Mouse (Mus musculus) large intestine, adult 2 months (tissue): Measurements from ENCODE around the gene H1foo. TPM values are rescaled to one million over a fixed set of nuclear protein-coding genes. Genes with fewer than 3 reads are reported as not detected.

Experiments
- DNase-seq: peaks from one replicate; pipeline ENCODE4 v3.0.0-alpha.2; 2012; ENCODE audit warnings: low read depth, low spot score
- WGBS: fragments of 180-500 bp; shearing (Covaris S2); methylation state at CpG from one replicate; pipeline ENCODE4 v1.1.7; 2018; 5-methylcytosine and 5-hydroxymethylcytosine counted together
- polyA plus RNA-seq: library from polyadenylated mRNA; depleted of rRNA; stranded (reverse); fragments of >200 nt; gene quantifications from 2 replicates; pipeline ENCODE4 v1.2.3, GENCODE M21; 2012; rRNA removed

Gene H1foo
- polyA plus RNA-seq, 1 experiment = not detected

DNA sequence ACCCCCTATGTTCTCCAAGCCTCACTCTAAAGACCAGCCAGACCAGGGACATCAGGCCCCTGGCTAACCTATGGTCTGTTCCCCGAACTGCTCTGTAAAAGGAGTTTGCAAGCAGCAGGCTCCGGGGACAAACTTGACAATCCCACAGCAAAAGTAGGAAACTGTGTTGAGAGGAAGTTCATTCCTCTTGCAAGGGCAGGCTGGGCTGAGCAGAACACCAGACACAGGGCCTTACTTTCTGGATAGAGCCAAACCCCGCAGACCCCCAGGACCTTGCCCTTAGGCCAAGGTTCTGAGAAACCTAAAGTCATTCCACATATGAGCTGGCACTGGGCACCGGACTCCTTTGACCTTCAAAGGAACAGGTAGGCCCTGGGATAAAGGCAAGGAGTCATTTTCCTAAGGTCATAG, 50.8 kb downstream of the H1foo start:
- WGBS = 62% methylated on average over 4 of the region's 4 CpGs
- no peak for DNase-seq

DNA sequence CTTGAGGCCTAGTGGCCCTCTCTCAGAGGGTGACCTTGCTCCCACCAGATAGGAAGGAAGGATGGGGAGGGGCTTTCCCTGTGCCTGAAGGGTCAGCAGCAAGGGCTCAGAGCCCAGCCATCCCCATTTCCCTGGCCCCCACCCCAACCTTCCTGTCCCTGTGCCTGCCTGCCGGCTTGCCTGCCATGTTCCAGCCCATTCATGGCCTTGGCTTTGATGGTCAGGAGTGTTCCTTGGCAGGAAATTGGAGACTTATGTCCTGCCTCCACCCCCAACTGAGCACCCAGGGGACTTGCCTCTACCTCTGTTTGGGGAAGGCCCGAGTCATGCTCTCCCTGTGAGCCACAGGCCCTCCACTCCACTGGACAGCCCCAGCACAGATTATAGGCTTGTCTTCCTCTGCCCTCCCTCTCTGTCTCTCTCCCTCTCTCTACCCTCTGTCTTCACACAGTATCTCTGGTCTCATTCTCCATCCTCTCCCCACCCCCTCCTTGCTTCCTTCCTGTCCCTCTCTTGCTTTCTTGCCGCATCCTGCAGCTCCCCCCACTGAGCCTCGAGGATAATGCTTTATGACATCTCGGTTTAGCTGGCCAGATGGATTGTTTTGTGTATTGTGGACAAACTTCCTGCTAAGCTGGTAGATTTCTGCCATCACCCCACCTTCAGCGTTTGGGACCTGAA, 51.6 kb downstream of the H1foo start:
- DNase-seq = no peak
- 43% methylated on average over 6 of the region's 6 CpGs for WGBS

DNA sequence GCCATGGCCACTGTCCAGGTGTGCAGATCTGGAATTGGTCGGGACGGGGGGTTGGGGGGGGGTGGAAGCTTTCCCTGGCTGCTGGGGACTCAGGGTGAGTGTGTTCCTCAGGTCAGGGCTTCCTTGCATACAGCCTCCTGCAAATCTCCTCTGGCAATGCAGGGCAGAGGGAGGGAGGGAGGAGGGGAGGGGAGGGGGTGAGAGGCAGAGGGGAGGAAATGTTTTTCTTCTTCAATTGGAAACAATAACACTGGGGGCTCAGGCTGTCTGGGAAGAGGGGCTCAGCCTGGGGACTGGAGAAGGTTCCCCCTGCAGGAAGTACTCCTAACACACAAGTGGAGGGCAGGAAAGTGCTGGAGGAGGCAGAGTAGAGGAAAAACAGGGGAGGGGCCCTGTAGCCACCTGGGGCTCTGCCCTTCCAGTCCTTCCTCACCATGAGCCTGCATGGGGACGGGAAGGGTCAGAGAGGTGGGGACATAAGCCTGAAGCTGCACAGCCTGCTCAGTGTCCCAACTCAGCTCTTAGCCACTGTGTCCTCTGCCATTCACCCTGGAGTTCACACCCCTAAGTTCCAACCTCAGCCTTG, 53.1 kb downstream of the H1foo start:
- WGBS = 42% methylated on average over 3 of the region's 3 CpGs

DNA sequence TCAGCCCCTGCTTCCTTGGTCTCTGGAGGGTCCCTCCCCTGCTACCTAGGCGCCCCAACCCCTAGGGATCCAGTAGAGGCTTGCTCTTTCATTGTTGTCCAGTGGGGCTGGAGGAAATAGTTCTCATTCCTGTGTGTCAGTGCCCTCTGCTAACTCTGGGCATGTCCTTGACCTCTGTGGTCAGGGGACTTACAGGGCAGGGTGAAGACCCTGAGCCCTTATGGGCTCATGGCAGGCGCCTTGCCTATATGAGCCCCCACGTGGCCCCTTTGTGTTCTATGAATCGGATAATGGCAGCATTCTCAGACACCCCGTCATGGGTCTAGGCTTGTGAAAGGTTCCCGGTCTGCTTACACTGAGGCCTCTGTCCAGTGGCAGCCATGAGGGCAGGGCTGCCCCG, 54.0 kb downstream of the H1foo start:
- DNase-seq = no peak
- WGBS = 83% methylated on average over 7 of the region's 7 CpGs

More for the DNA sequence above, 53.1 kb downstream of the H1foo start:
- no peak for DNase-seq

DNA sequence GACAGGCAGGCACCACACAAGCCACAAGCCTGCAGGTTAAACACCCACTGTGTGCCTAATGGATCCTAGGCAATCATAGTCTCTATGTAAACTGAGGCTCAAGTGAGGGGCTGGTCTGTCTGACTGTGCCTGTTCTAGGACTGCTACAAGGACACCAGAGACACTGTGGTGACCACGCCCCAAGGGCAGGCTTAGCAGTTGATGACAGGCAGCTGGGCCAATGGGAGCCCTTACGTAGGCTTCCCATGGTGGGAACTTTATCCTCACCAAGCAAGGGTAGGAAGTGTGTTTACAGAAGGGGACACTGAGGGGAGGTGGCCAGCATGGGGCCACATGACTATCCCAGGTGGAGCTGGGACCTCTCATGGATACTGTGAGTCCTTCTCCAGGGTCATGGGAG, 54.5 kb downstream of the H1foo start:
- WGBS = 86% methylated on average over 2 of the region's 2 CpGs
- DNase-seq = no peak

Other genes starting within 250 kb of the H1foo start
- gene Tmem40, start 182.5 kb upstream of the H1foo start, polyA plus RNA-seq = 0.22 and 0.37 TPM in 2 replicates
- gene Cand2, start 170.4 kb upstream of the H1foo start, polyA plus RNA-seq = 2.9 and 3.4 TPM in 2 replicates
- 880 and 963 TPM in 2 replicates for gene Rpl32, start 136.2 kb upstream of the H1foo start, polyA plus RNA-seq
- 0.04 and 0.12 TPM in 2 replicates for gene Efcab12, start 106.5 kb upstream of the H1foo start, polyA plus RNA-seq
- 1.6 and 2.4 TPM in 2 replicates for gene Mbd4, start 91.6 kb upstream of the H1foo start, polyA plus RNA-seq
- 3.7 and 3.9 TPM in 2 replicates for gene Ift122, start 91.5 kb upstream of the H1foo start, polyA plus RNA-seq
- gene Rho, start 13.2 kb upstream of the H1foo start, polyA plus RNA-seq = 0.12 and 0.22 TPM in 2 replicates
- 12.9 and 20.1 TPM in 2 replicates for gene Plxnd1, start 50.1 kb downstream of the H1foo start, polyA plus RNA-seq
- 9.7 and 16.6 TPM in 2 replicates for gene Tmcc1, start 248.5 kb downstream of the H1foo start, polyA plus RNA-seq